Mouse (Mus musculus) spleen, postnatal 10 days (tissue): Measurements from ENCODE around the gene Taco1.

Source experiments
- DNase-seq, 2 experiments: peaks; one replicate each; pipeline ENCODE4 v3.0.0; 2021 to 2022; ENCODE audit warnings: low spot score in 2 of 2

Gene Taco1

GRCm38 (mm10) chr11:106063756-106064155, 2.1 kb upstream of the Taco1 start:
- DNase-seq, result no peak

- DNase-seq, result no peak
Observed at GRCm38 (mm10) chr11:106065073-106065922, 563 bp upstream of the Taco1 start.

- peak; percentile 19 to 75 for DNase-seq
Observed at GRCm38 (mm10) chr11:106066616-106067015, 755 bp downstream of the Taco1 start.

- no peak for DNase-seq
Observed at GRCm38 (mm10) chr11:106073774-106074173, 7.9 kb downstream of the Taco1 start.

GRCm38 (mm10) chr11:106076321-106076720, 10.5 kb downstream of the Taco1 start:
- DNase-seq, result peak; percentile 71 to 90

GRCm38 (mm10) chr11:106083708-106084701, 18.1 kb downstream of the Taco1 start, which contains the start of gene Map3k3:
Map3k3 (plus strand) TSS chr11:106084613.
- peak; percentile 88 to 96 for DNase-seq

- peak; percentile 69 to 78 for DNase-seq
Observed at GRCm38 (mm10) chr11:106084911-106085561, 19.2 kb downstream of the Taco1 start.

- no peak for DNase-seq
Observed at GRCm38 (mm10) chr11:106098223-106098622, 32.4 kb downstream of the Taco1 start.

- no peak for DNase-seq
Observed at GRCm38 (mm10) chr11:106102866-106103265, 37.0 kb downstream of the Taco1 start.

GRCm38 (mm10) chr11:106106047-106106587, 40.3 kb downstream of the Taco1 start:
- DNase-seq, result peak; percentile 9 to 58

GRCm38 (mm10) chr11:106111688-106112087, 45.8 kb downstream of the Taco1 start:
- no peak for DNase-seq

GRCm38 (mm10) chr11:106122221-106122620, 56.4 kb downstream of the Taco1 start:
- no peak for DNase-seq

GRCm38 (mm10) chr11:106122736-106123135, 56.9 kb downstream of the Taco1 start:
- peak; percentile 12 to 46 for DNase-seq
